Mouse (Mus musculus) heart, adult 2 months (tissue): Measurements from ENCODE around the gene Sept11.

Source experiments
- CTCF ChIP-seq: fragments of 200-600 bp; IDR thresholded peaks from 2 replicates; pipeline ENCODE4 v1.8.1; 2022; ENCODE audit warnings: antibody characterized with exemption, mild to moderate bottlenecking, moderate library complexity
- EP300 ChIP-seq: fragments of 200-500 bp; IDR thresholded peaks from 2 replicates; pipeline ENCODE4 v1.6.1; 2011; ENCODE audit warnings: low read depth, low read length, control low read depth; ENCODE audit not compliant: insufficient read depth
- POLR2A ChIP-seq: fragments of 200-500 bp; IDR thresholded peaks from 2 replicates; pipeline ENCODE4 v1.6.1; 2011; ENCODE audit warnings: mild to moderate bottlenecking, low read depth, low read length, control low read depth; ENCODE audit not compliant: insufficient read depth

DNA sequence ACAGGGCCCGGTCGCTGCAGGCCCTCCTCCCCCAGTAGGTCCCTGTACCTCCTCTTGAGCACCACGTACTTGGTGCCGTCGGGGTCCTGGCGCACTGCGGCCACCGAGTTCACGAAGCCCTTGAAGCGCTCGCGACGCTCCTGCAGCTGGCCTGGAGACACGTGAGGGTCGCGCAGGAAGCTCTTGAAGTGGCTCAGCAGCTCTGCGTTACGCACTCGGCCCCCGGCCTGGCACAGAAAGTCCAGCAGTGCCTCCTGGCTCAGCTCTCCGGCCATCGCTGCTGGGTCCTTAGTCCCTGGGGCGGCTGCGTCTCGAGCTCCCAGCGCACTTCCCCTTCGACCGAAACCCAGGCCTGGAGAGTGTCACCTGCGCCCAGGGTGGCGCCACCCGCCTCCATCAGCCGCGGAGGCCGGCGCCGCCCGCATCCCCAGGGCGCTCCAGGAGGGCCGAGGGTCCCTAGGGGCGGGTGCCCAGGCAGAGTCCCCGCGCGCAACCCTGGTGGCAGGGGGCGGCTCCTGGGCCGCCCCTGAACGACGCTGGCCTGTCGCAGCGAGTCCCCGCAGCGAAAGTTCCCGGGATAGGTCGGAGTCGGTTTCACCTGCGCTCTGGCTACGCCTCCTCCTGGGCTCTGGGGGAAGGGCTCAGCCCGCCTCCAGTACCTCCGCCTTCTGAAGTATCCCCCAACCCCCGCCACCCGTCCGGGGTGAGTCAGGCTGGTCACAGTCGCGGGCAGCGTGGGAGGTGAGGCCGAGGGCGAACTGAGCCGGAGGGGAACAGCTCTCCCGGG is 48.5 kb upstream of the Sept11 start, which contains the start of gene Sowahb:
- TF ChIP-seq POLR2A (no peak), CTCF (0 out of 2 replicates have a peak, but pooled peaks have one; percentile 6), EP300 (no peak)
